Mouse (Mus musculus): ENCODE measurements around the gene Hdgfl3.
A peak's percentile ranks its signal among the peaks of the same experiment; 100 is the strongest.

Hdgfl3 gene

GRCm38 (mm10) chr7:81934267-81934745, at the start of gene Hdgfl3:
Hdgfl3 (minus strand) TSS chr7:81934473.
- DNase-seq (ENCODE audit: low read depth), result peak; percentile 94

GRCm38 (mm10) chr7:81983651-81984050, 49.4 kb upstream of the Hdgfl3 start:
- DNase-seq (ENCODE audit: low read depth), result peak; percentile 75

- no peak for DNase-seq (ENCODE audit: low read depth)
These were observed 44.0 kb upstream of the Hdgfl3 start for GRCm38 (mm10) chr7:81978304-81978703.

- DNase-seq (ENCODE audit: low read depth), result no peak
These were observed 40.3 kb upstream of the Hdgfl3 start for GRCm38 (mm10) chr7:81974616-81975015.

- DNase-seq (ENCODE audit: low read depth), result no peak
These were observed 39.7 kb upstream of the Hdgfl3 start for GRCm38 (mm10) chr7:81973939-81974338.

GRCm38 (mm10) chr7:81973339-81973738, 39.1 kb upstream of the Hdgfl3 start:
- DNase-seq (ENCODE audit: low read depth), result no peak

GRCm38 (mm10) chr7:81968975-81969374, 34.7 kb upstream of the Hdgfl3 start:
- DNase-seq (ENCODE audit: low read depth), result no peak

GRCm38 (mm10) chr7:81968451-81968850, 34.2 kb upstream of the Hdgfl3 start:
- no peak for DNase-seq (ENCODE audit: low read depth)

GRCm38 (mm10) chr7:81966195-81966594, 31.9 kb upstream of the Hdgfl3 start:
- peak; percentile 35 for DNase-seq (ENCODE audit: low read depth)

GRCm38 (mm10) chr7:81959704-81960103, 25.4 kb upstream of the Hdgfl3 start:
- peak; percentile 90 for DNase-seq (ENCODE audit: low read depth)

GRCm38 (mm10) chr7:81954208-81954846, 20.1 kb upstream of the Hdgfl3 start:
- peak; percentile 57 for DNase-seq (ENCODE audit: low read depth)

GRCm38 (mm10) chr7:81950499-81950898, 16.2 kb upstream of the Hdgfl3 start:
- DNase-seq (ENCODE audit: low read depth), result no peak

GRCm38 (mm10) chr7:81945398-81945797, 11.1 kb upstream of the Hdgfl3 start:
- no peak for DNase-seq (ENCODE audit: low read depth)

- no peak for DNase-seq (ENCODE audit: low read depth)
These were observed 533 bp upstream of the Hdgfl3 start for GRCm38 (mm10) chr7:81934806-81935205.

- DNase-seq (ENCODE audit: low read depth), result peak; percentile 90
These were observed 539 bp downstream of the Hdgfl3 start for GRCm38 (mm10) chr7:81933601-81934266.

GRCm38 (mm10) chr7:81933061-81933600, 1.1 kb downstream of the Hdgfl3 start:
- peak; percentile 41 for DNase-seq (ENCODE audit: low read depth)

GRCm38 (mm10) chr7:81932521-81933045, 1.7 kb downstream of the Hdgfl3 start:
- peak; percentile 60 for DNase-seq (ENCODE audit: low read depth)

GRCm38 (mm10) chr7:81928998-81929397, 5.3 kb downstream of the Hdgfl3 start:
- DNase-seq (ENCODE audit: low read depth), result no peak

- DNase-seq (ENCODE audit: low read depth), result no peak
These were observed 12.8 kb downstream of the Hdgfl3 start for GRCm38 (mm10) chr7:81921379-81921952.

GRCm38 (mm10) chr7:81920314-81920713, 14.0 kb downstream of the Hdgfl3 start:
- DNase-seq (ENCODE audit: low read depth), result no peak

GRCm38 (mm10) chr7:81918316-81918715, 16.0 kb downstream of the Hdgfl3 start:
- DNase-seq (ENCODE audit: low read depth), result peak; percentile 43

GRCm38 (mm10) chr7:81904926-81905325, 29.3 kb downstream of the Hdgfl3 start:
- no peak for DNase-seq (ENCODE audit: low read depth)

GRCm38 (mm10) chr7:81904094-81904493, 30.2 kb downstream of the Hdgfl3 start:
- DNase-seq (ENCODE audit: low read depth), result no peak

Measured in NIH3T3 (cell line).